Mouse (Mus musculus): ENCODE measurements around the gene Sart1. TPM values are rescaled to one million over a fixed set of nuclear protein-coding genes. Genes with fewer than 3 reads are reported as not detected.

Sart1 gene
- total RNA-seq, 2 experiments from 2014 or later = 36.5 to 38.8 TPM

Other genes starting within 250 kb of the Sart1 start
- gene Pacs1, start 115.6 kb downstream of the Sart1 start, total RNA-seq (2021) = 1 to 10 TPM; 6.5 to 8.2 TPM
- 10 to 100 TPM; 66.7 to 68.2 TPM for gene Sf3b2, start 93.2 kb downstream of the Sart1 start, total RNA-seq (2021)
- gene Gal3st3, start 90.4 kb downstream of the Sart1 start, total RNA-seq (2021) = not detected
- not detected for gene Catsper1, start 53.0 kb downstream of the Sart1 start, total RNA-seq (2021)
- gene Cst6, start 39.1 kb downstream of the Sart1 start, total RNA-seq (2021) = 10 to 100 TPM; 47.6 to 50.7 TPM
- gene Eif1ad, start 22.0 kb downstream of the Sart1 start, total RNA-seq (2021) = 10 to 100 TPM; 16.3 to 16.5 TPM
- gene Banf1, start 21.5 kb downstream of the Sart1 start, total RNA-seq (2021) = 100 to 1,000 TPM; 127 to 128 TPM
- 1 to 10 TPM; 1.2 to 1.3 TPM for gene Tsga10ip, start 13.8 kb upstream of the Sart1 start, total RNA-seq (2021)
- gene Drap1, start 36.3 kb upstream of the Sart1 start, total RNA-seq (2021) = 100 to 1,000 TPM; 587 to 651 TPM
- gene AI837181, start 36.4 kb upstream of the Sart1 start, total RNA-seq (2021) = 10 to 100 TPM; 32.9 to 36.2 TPM
- under 1 TPM; 0.17 to 0.34 TPM for gene Fosl1, start 58.8 kb upstream of the Sart1 start, total RNA-seq (2021)
- 1 to 10 TPM; 4.0 to 5.1 TPM for gene Ccdc85b, start 69.2 kb upstream of the Sart1 start, total RNA-seq (2021)
- gene Fibp, start 71.9 kb upstream of the Sart1 start, total RNA-seq (2021) = 10 to 100 TPM; 33.7 to 38.5 TPM
- not detected for gene Ctsw, start 79.8 kb upstream of the Sart1 start, total RNA-seq (2021)
- gene Efemp2, start 85.3 kb upstream of the Sart1 start, total RNA-seq (2021) = 1 to 10 TPM; 4.0 to 5.6 TPM
- gene Mus81, start 99.7 kb upstream of the Sart1 start, total RNA-seq (2021) = 10 to 100 TPM; 18.3 to 22.1 TPM
- 10 to 100 TPM; 48.4 to 74.2 TPM for gene Cfl1, start 101.8 kb upstream of the Sart1 start, total RNA-seq (2021)
- under 1 TPM; 0.21 to 0.30 TPM for gene 1700020D05Rik, start 115.1 kb upstream of the Sart1 start, total RNA-seq (2021)
- gene Snx32, start 121.8 kb upstream of the Sart1 start, total RNA-seq (2021) = 1 to 10 TPM; 5.5 to 5.8 TPM
- not detected for gene Ovol1, start 171.9 kb upstream of the Sart1 start, total RNA-seq (2021)
- gene Ap5b1, start 179.3 kb upstream of the Sart1 start, total RNA-seq (2021) = 1 to 10 TPM; 1.7 to 2.5 TPM
- 10 to 100 TPM; 40.7 to 50.1 TPM for gene Rnaseh2c, start 213.2 kb upstream of the Sart1 start, total RNA-seq (2021)
- gene Kat5, start 221.5 kb upstream of the Sart1 start, total RNA-seq (2021) = 10 to 100 TPM; 24.0 to 26.0 TPM
- 10 to 100 TPM; 14.6 to 19.3 TPM for gene Rela, start 248.8 kb upstream of the Sart1 start, total RNA-seq (2021)

Measured in gastrocnemius, adult 18-20 months (tissue).